Mouse (Mus musculus) G1E (cell line): ENCODE measurements around the gene Pank4. TPM values are rescaled to one million over a fixed set of nuclear protein-coding genes. Genes with fewer than 3 reads are reported as not detected.

Experiments
- ATAC-seq: 2 replicates; pipeline ENCODE4 v1.8.0; 2016; ENCODE audit warnings: mild to moderate bottlenecking; ENCODE audit not compliant: insufficient number of reproducible peaks, poor library complexity, low FRiP score, severe bottlenecking; ENCODE audit errors: extremely low read depth
- DNase-seq: peaks from one replicate; pipeline ENCODE4 v3.0.0; 2012; ENCODE audit warnings: low spot score
- H3K27me3 ChIP-seq: 2 replicates; pipeline ENCODE4 v1.6.1; 2012; ENCODE audit warnings: mild to moderate bottlenecking, low read length, inconsistent platforms; ENCODE audit not compliant: insufficient read depth
- H3K36me3 ChIP-seq: replicated peaks from 2 replicates; pipeline ENCODE3; 2012; ENCODE audit warnings: mild to moderate bottlenecking, inconsistent platforms
- H3K4me1 ChIP-seq: 2 replicates; pipeline ENCODE4 v1.6.1; 2012; ENCODE audit warnings: low read depth, low read length, inconsistent platforms, mixed read lengths; ENCODE audit not compliant: insufficient read depth
- H3K4me3 ChIP-seq: 2 replicates; pipeline ENCODE4 v1.5.1; 2012; ENCODE audit warnings: low read depth, mild to moderate bottlenecking, inconsistent platforms, low read length, moderate library complexity, mixed read lengths
- H3K9me3 ChIP-seq: replicated peaks from 2 replicates; pipeline ENCODE4 v1.6.1; 2012; ENCODE audit warnings: inconsistent platforms
- CTCF ChIP-seq: IDR thresholded peaks from 2 replicates; pipeline ENCODE4 v1.5.1; 2012; ENCODE audit warnings: low read depth, low read length, inconsistent platforms, mixed read lengths
- GATA1 ChIP-seq: IDR thresholded peaks from 2 replicates; pipeline ENCODE4 v1.6.1; 2012; ENCODE audit warnings: borderline replicate concordance, low read length, inconsistent platforms, mixed read lengths
- GATA2 ChIP-seq: IDR thresholded peaks from 2 replicates; pipeline ENCODE4 v1.6.1; 2012; ENCODE audit warnings: low read depth, low read length, inconsistent platforms, borderline replicate concordance
- POLR2AphosphoS5 ChIP-seq: IDR thresholded peaks from 2 replicates; pipeline ENCODE4 v1.6.1; 2012; ENCODE audit warnings: low read depth, low read length, inconsistent platforms; ENCODE audit not compliant: insufficient replicate concordance
- TAL1 ChIP-seq: conservative IDR thresholded peaks from 2 replicates; pipeline ENCODE4 v1.6.1; 2012; ENCODE audit warnings: low read depth, low read length, inconsistent platforms, mixed read lengths
- polyA plus RNA-seq: library from polyadenylated mRNA; stranded (reverse); fragments of >175 nt; gene quantifications from 2 replicates; pipeline ENCODE4 v1.2.3, GENCODE M21; 2012
- total RNA-seq, 2 experiments: library from RNA; stranded (forward) in 1 of 2; stranded (reverse) in 1 of 2; fragments of 200-1000 nt in 1 of 2; fragments of >200 nt in 1 of 2; fragmentation: Nextera tagmentation in 1 of 2; gene quantifications; 2 replicates each; pipeline ENCODE4 v1.2.3; 2014 to 2017

Gene Pank4
- 33.4 and 39.3 TPM in 2 replicates for total RNA-seq (2014; fragmentation: Nextera tagmentation)
- total RNA-seq (2017) = 41.6 and 45.2 TPM in 2 replicates
- 30.0 and 34.2 TPM in 2 replicates for polyA plus RNA-seq

- TF ChIP-seq CTCF (no peak), POLR2AphosphoS5 (no peak), TAL1 (no peak), GATA1 (no peak), GATA2 (no peak)
- peaks cover 56% of the 10 kb centered on the region for H3K4me1 ChIP-seq
Observed at GRCm38 (mm10) chr4:154963901-154964580, at the start of gene Pank4. Pank4 (plus strand) TSS chr4:154964123.

GRCm38 (mm10) chr4:154914252-154914651 lies 49.7 kb upstream of the Pank4 start:
- peaks cover 33% of the 10 kb centered on the region for H3K4me1 ChIP-seq
- no peak for ATAC-seq
- peaks cover 29% of the 10 kb centered on the region for H3K36me3 ChIP-seq
- no peak overlapping the region for H3K4me3 ChIP-seq
- TF ChIP-seq GATA2 (no peak), POLR2AphosphoS5 (no peak), TAL1 (no peak), CTCF (no peak), GATA1 (no peak)
- DNase-seq = no peak
- H3K9me3 ChIP-seq = 0 out of 2 replicates have a peak, but pooled peaks cover 3% of the 10 kb centered on the region
- H3K27me3 ChIP-seq = no peaks in the 10 kb centered on the region

More at GRCm38 (mm10) chr4:154963901-154964580, at the start of gene Pank4:
- peaks cover 23% of the 10 kb centered on the region for H3K9me3 ChIP-seq
- ATAC-seq (peak; percentile 74), DNase-seq (peak; percentile 93)
- peak within 1 kb of the TSS; percentile 94 for H3K4me3 ChIP-seq
- H3K27me3 ChIP-seq = peaks cover 24% of the 10 kb centered on the region
- H3K36me3 ChIP-seq = peaks cover 37% of the 10 kb centered on the region

GRCm38 (mm10) chr4:154914707-154915106 lies 49.2 kb upstream of the Pank4 start:
- no peak for ATAC-seq
- Histone ChIP-seq H3K36me3 (peaks cover 29% of the 10 kb centered on the region), H3K9me3 (0 out of 2 replicates have a peak, but pooled peaks cover 3% of the 10 kb centered on the region), H3K4me3 (no peak overlapping the region), H3K4me1 (peaks cover 33% of the 10 kb centered on the region), H3K27me3 (no peaks in the 10 kb centered on the region)
- no peak for DNase-seq
- TF ChIP-seq GATA1 = no peak
- no peak for TF ChIP-seq CTCF
- TF ChIP-seq GATA2 = no peak
- no peak for TF ChIP-seq TAL1
- TF ChIP-seq POLR2AphosphoS5 = no peak

GRCm38 (mm10) chr4:154915286-154915685 lies 48.6 kb upstream of the Pank4 start:
- no peaks in the 10 kb centered on the region for H3K27me3 ChIP-seq
- H3K36me3 ChIP-seq = peaks cover 29% of the 10 kb centered on the region
- DNase-seq (no peak), ATAC-seq (no peak)
- no peak overlapping the region for H3K4me3 ChIP-seq
- H3K9me3 ChIP-seq = 0 out of 2 replicates have a peak, but pooled peaks cover 3% of the 10 kb centered on the region
- H3K4me1 ChIP-seq = peaks cover 31% of the 10 kb centered on the region
- no peak for TF ChIP-seq GATA2
- no peak for TF ChIP-seq GATA1
- TF ChIP-seq POLR2AphosphoS5 = no peak
- no peak for TF ChIP-seq TAL1
- TF ChIP-seq CTCF = no peak

- peaks cover 18% of the 10 kb centered on the region for H3K4me1 ChIP-seq
- no peak; the same call in 1 of the 2 replicates for ATAC-seq
Observed at GRCm38 (mm10) chr4:154916662-154917061, 47.3 kb upstream of the Pank4 start.

GRCm38 (mm10) chr4:154922291-154922690 lies 41.6 kb upstream of the Pank4 start:
- Histone ChIP-seq H3K4me1 (peaks cover 36% of the 10 kb centered on the region), H3K4me3 (no peak overlapping the region), H3K36me3 (peaks cover 70% of the 10 kb centered on the region), H3K27me3 (no peaks in the 10 kb centered on the region), H3K9me3 (0 out of 2 replicates have a peak, but pooled peaks cover 2% of the 10 kb centered on the region)
- DNase-seq = no peak
- no peak for ATAC-seq
- TF ChIP-seq POLR2AphosphoS5 = no peak

More at GRCm38 (mm10) chr4:154916662-154917061, 47.3 kb upstream of the Pank4 start:
- Histone ChIP-seq H3K36me3 (peaks cover 32% of the 10 kb centered on the region), H3K4me3 (no peak overlapping the region), H3K9me3 (0 out of 2 replicates have a peak, but pooled peaks cover 3% of the 10 kb centered on the region), H3K27me3 (no peaks in the 10 kb centered on the region)
- DNase-seq = no peak
- TF ChIP-seq POLR2AphosphoS5 (no peak), GATA2 (no peak), GATA1 (no peak), CTCF (no peak), TAL1 (no peak)
